Comparison of ENCODE assay signal across 8 mouse cellular contexts in the genomic region with DNA sequence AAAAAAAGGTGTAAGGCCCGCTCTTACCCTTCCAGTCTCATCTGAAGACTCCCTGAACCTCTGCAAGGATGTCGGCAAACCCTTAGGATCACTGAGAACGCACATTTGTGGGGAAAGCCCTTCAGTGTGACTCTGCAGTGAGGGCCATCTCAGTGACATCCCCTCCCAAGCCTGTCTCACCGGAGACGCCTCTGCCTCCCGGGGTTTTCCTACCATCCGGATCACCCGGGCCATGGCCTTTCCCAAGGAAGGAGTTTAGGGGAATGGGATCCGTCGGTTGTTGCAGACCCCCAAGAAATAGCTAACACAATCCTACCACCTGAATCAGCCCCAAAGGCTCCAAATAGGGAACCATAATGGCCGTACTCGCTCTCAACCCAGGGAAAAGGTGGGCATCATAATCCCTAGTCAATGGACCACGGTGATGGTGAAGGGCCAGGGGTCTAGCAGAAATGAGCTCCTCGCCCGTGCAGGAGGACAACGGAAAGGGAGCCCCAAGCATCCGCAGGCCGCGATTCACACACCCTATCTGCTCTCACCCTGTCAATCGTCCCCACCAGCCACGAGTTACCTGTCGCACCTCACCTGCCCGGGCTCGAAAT. TPM values are rescaled to one million over a fixed set of nuclear protein-coding genes. Genes with fewer than 3 reads are reported as not detected.
DNase-seq lines count a peak whose midpoint lies in the region; ATAC-seq and TF ChIP-seq lines count a peak whose summit lies in the region.

No protein-coding gene starts in this region.

- H3K9ac ChIP-seq in CH12.LX (ENCODE audit: insufficient read depth, low read depth) = peak overlapping the region; percentile 77
- H3K9ac ChIP-seq in hindbrain, embryonic 14.5 days = peak overlapping the region; percentile 95
- H3K9ac ChIP-seq in liver, postnatal 0 days (replicated peaks) = peak overlapping the region; percentile 98
- H3K9ac ChIP-seq in stomach, embryonic 15.5 days = peak overlapping the region; percentile 92

- H3K9me3 ChIP-seq in CH12.LX (replicated peaks; ENCODE audit: low read length) = no peaks in the 10 kb centered on the region
- no peaks in the 10 kb centered on the region for H3K9me3 ChIP-seq in embryonic facial prominence, embryonic 10.5 days
- no peaks in the 10 kb centered on the region for H3K9me3 ChIP-seq in hindbrain, embryonic 14.5 days (ENCODE audit: control insufficient read depth, low read length)
- no peaks in the 10 kb centered on the region for H3K9me3 ChIP-seq in liver, postnatal 0 days (ENCODE audit: low read length)
- no peaks in the 10 kb centered on the region for H3K9me3 ChIP-seq in stomach, embryonic 15.5 days

- peak; percentile 67; the same call in 1 of the 2 replicates for ATAC-seq in hindbrain, embryonic 14.5 days (ENCODE audit: low FRiP score)
- no peak for ATAC-seq in liver, postnatal 0 days
- ATAC-seq in stomach, embryonic 15.5 days (ENCODE audit: insufficient read depth, low FRiP score, low read depth) = no peak

- dilution Hi-C loops in CH12.LX (cut with MboI; ENCODE audit: extremely low pct_ligation_motif_present, extremely low pct_unique_long_range_greater_than_20kb, low sequenced_read_pairs) = no loop called here

- H3K4me1 ChIP-seq in CH12.LX (ENCODE audit: control insufficient read depth in 1 of 2, insufficient read depth in 2 of 2) = peaks cover 0 to 40% of the 10 kb centered on the region in 2 experiments; a peak in 2 of 4 replicates
- H3K4me1 ChIP-seq in embryonic facial prominence, embryonic 10.5 days = peaks cover 19% of the 10 kb centered on the region
- H3K4me1 ChIP-seq in hindbrain, embryonic 14.5 days (replicated peaks; ENCODE audit: control insufficient read depth, insufficient read depth, low read length) = peaks cover 23% of the 10 kb centered on the region
- peaks cover 25% of the 10 kb centered on the region for H3K4me1 ChIP-seq in liver, postnatal 0 days (ENCODE audit: insufficient read depth)
- 0 out of 2 replicates have a peak, but pooled peaks cover 4% of the 10 kb centered on the region for H3K4me1 ChIP-seq in stomach, embryonic 15.5 days

- in situ Hi-C loops in CH12.LX (cut with MboI; ENCODE audit: low pct_ligation_motif_present, low pct_unique_long_range_greater_than_20kb, low sequenced_read_pairs) = no loop called here

- TF ChIP-seq EP300 in CH12.LX (IDR thresholded peaks at IDR 0.05; ENCODE audit: low read length) = no peak
- TF ChIP-seq EP300 in liver, postnatal 0 days (IDR thresholded peaks at IDR 0.05; ENCODE audit: low read depth) = no peak

- H3K4me2 ChIP-seq in CH12.LX (ENCODE audit: insufficient read depth, low read depth, poor library complexity, severe bottlenecking) = peak overlapping the region; percentile 79
- peak overlapping the region; percentile 91 for H3K4me2 ChIP-seq in hindbrain, embryonic 14.5 days (replicated peaks)
- H3K4me2 ChIP-seq in liver, postnatal 0 days (ENCODE audit: low read depth, low read length) = peak overlapping the region; percentile 96
- peak overlapping the region; percentile 75 for H3K4me2 ChIP-seq in stomach, embryonic 15.5 days

- H3K4me3 ChIP-seq in CH12.LX (replicated peaks in 1 of 3; ENCODE audit: low read depth in 2 of 3, low read length in 2 of 3, poor library complexity in 1 of 3) = peak overlapping the region; percentile 67 to 92 (median 79)
- peak overlapping the region; percentile 98 for H3K4me3 ChIP-seq in embryonic facial prominence, embryonic 10.5 days
- H3K4me3 ChIP-seq in hindbrain, embryonic 14.5 days (replicated peaks; ENCODE audit: low read length) = peak overlapping the region; percentile 82
- peak overlapping the region; percentile 89 for H3K4me3 ChIP-seq in liver, postnatal 0 days (ENCODE audit: low read depth, low read length)
- peak overlapping the region; percentile 96 for H3K4me3 ChIP-seq in stomach, embryonic 15.5 days (replicated peaks)

- TF ChIP-seq CTCF in CH12.LX (conservative IDR thresholded peaks at IDR 0.05 in 1 of 2, IDR thresholded peaks at IDR 0.05 in 1 of 2; ENCODE audit: low read depth in 2 of 2, low read length in 2 of 2) = no peak
- TF ChIP-seq CTCF in liver, postnatal 0 days (IDR thresholded peaks at IDR 0.05; ENCODE audit: low read depth) = no peak

- intact Hi-C loops in gastrocnemius, postnatal 14 days (cut with DNase I; ENCODE audit: low total_unique reads) = no loop called here

- peaks cover 0 to 9% of the 10 kb centered on the region in 2 experiments for H3K36me3 ChIP-seq in CH12.LX (replicated peaks in 1 of 2; ENCODE audit: control insufficient read depth in 1 of 2, insufficient read depth in 1 of 2, low read length in 1 of 2)
- no peaks in the 10 kb centered on the region for H3K36me3 ChIP-seq in embryonic facial prominence, embryonic 10.5 days (replicated peaks)
- H3K36me3 ChIP-seq in hindbrain, embryonic 14.5 days (replicated peaks; ENCODE audit: control insufficient read depth, insufficient read depth) = no peaks in the 10 kb centered on the region
- H3K36me3 ChIP-seq in liver, postnatal 0 days (replicated peaks; ENCODE audit: insufficient read depth, low read length) = no peaks in the 10 kb centered on the region
- no peaks in the 10 kb centered on the region for H3K36me3 ChIP-seq in stomach, embryonic 15.5 days

- no peaks in the 10 kb centered on the region for H3K27me3 ChIP-seq in CH12.LX (replicated peaks)
- H3K27me3 ChIP-seq in embryonic facial prominence, embryonic 10.5 days (replicated peaks; ENCODE audit: low read depth, poor library complexity, severe bottlenecking) = no peaks in the 10 kb centered on the region
- H3K27me3 ChIP-seq in hindbrain, embryonic 14.5 days (ENCODE audit: control insufficient read depth, insufficient read depth, low read length) = no peaks in the 10 kb centered on the region
- H3K27me3 ChIP-seq in liver, postnatal 0 days (ENCODE audit: insufficient read depth, low read length) = no peaks in the 10 kb centered on the region
- no peaks in the 10 kb centered on the region for H3K27me3 ChIP-seq in stomach, embryonic 15.5 days (replicated peaks)

- TF ChIP-seq POLR2A in CH12.LX (IDR thresholded peaks at IDR 0.05; ENCODE audit: low read depth, low read length) = no peak

- WGBS in embryonic facial prominence, embryonic 10.5 days = 2% methylated on average over 24 of the region's 24 CpGs
- WGBS in hindbrain, embryonic 14.5 days = 1% methylated on average over 24 of the region's 24 CpGs
- WGBS in liver, postnatal 0 days (ENCODE audit: insufficient replicate concordance) = 1% methylated on average over 24 of the region's 24 CpGs
- WGBS in stomach, embryonic 15.5 days = 1% methylated on average over 24 of the region's 24 CpGs

- peaks cover 36% of the 10 kb centered on the region for H3K79me2 ChIP-seq in CH12.LX (replicated peaks; ENCODE audit: control insufficient read depth, extremely low read depth, insufficient read depth, poor library complexity, severe bottlenecking)

- peak; percentile 8 for DNase-seq in gastrocnemius, postnatal 14 days
- no peak for DNase-seq in gastrocnemius, postnatal 4 days (ENCODE audit: low spot score in 2 of 2)
- DNase-seq in CH12.LX (ENCODE audit: extremely low read depth) = peak; percentile 31
- DNase-seq in embryonic facial prominence, embryonic 10.5 days (ENCODE audit: low spot score) = no peak
- no peak for DNase-seq in hindbrain, embryonic 14.5 days (ENCODE audit: low spot score)
- peak; percentile 26 for DNase-seq in liver, postnatal 0 days
- no peak for DNase-seq in cerebellum, adult 11 months

- TF ChIP-seq RAD21 in CH12.LX (IDR thresholded peaks at IDR 0.05; ENCODE audit: low read depth, low read length) = no peak

- peak overlapping the region; percentile 9 for H3K27ac ChIP-seq in CH12.LX (ENCODE audit: insufficient read depth, low read depth)
- peak overlapping the region; percentile 98 for H3K27ac ChIP-seq in embryonic facial prominence, embryonic 10.5 days (replicated peaks)
- H3K27ac ChIP-seq in hindbrain, embryonic 14.5 days = peak overlapping the region; percentile 98
- peak overlapping the region; percentile 99 for H3K27ac ChIP-seq in liver, postnatal 0 days (ENCODE audit: low read depth)
- peak overlapping the region; percentile 99 for H3K27ac ChIP-seq in stomach, embryonic 15.5 days

TF ChIP-seq in CH12.LX, 34 proteins besides CTCF, POLR2A, EP300 and RAD21 (continues in another document):
- no peak for TF ChIP-seq NRF1 (IDR thresholded peaks at IDR 0.05; ENCODE audit: low read depth, low read length)
- no peak for TF ChIP-seq PAX5 (IDR thresholded peaks at IDR 0.05; ENCODE audit: low read length)

RNA-seq across cellular contexts. Expression of a gene that starts 1.0 kb away (rescaled TPM):
- 10 to 100 TPM; 27.0 to 31.6 TPM for total RNA-seq in gastrocnemius, postnatal 14 days (2021)
- 10 to 100 TPM; 46.1 to 56.8 TPM for total RNA-seq in gastrocnemius, postnatal 4 days (2021)
- total RNA-seq in CH12.LX (2012; rRNA removed) = 72.4 and 78.5 TPM in 2 replicates
- 104 and 113 TPM in 2 replicates for total RNA-seq in CH12.LX (2014; rRNA removed)
- 71.2 and 75.0 TPM in 2 replicates for polyA plus RNA-seq in CH12.LX (2012; ENCODE audit: insufficient read length, low read depth)
- polyA plus RNA-seq in embryonic facial prominence, embryonic 10.5 days (2016; fragmentation: Nextera tagmentation; extraction: Ambion mirVana) = 40.5 and 42.8 TPM in 2 replicates
- 169 and 200 TPM in 2 replicates for polyA plus RNA-seq in hindbrain, embryonic 14.5 days (2014; fragmentation: Nextera tagmentation; extraction: Ambion mirVana)
- polyA plus RNA-seq in liver, postnatal 0 days (2015; fragmentation: Nextera tagmentation; extraction: Ambion mirVana) = 21.1 and 22.6 TPM in 2 replicates
- polyA plus RNA-seq in stomach, embryonic 15.5 days (2015; fragmentation: Nextera tagmentation; extraction: Ambion mirVana) = 49.4 and 51.8 TPM in 2 replicates

RNA-seq across cellular contexts. Expression of a gene that starts 1.2 kb away (rescaled TPM):
- 100 to 1,000 TPM; 175 to 187 TPM for total RNA-seq in gastrocnemius, postnatal 14 days (2021)
- total RNA-seq in gastrocnemius, postnatal 4 days (2021) = 100 to 1,000 TPM; 214 to 254 TPM
- 40.1 and 57.5 TPM in 2 replicates for total RNA-seq in CH12.LX (2012; rRNA removed)
- 121 and 122 TPM in 2 replicates for total RNA-seq in CH12.LX (2014; rRNA removed)
- polyA plus RNA-seq in CH12.LX (2012; ENCODE audit: insufficient read length, low read depth) = 186 and 200 TPM in 2 replicates
- polyA plus RNA-seq in embryonic facial prominence, embryonic 10.5 days (2016; fragmentation: Nextera tagmentation; extraction: Ambion mirVana) = 133 and 135 TPM in 2 replicates
- 41.0 and 46.7 TPM in 2 replicates for polyA plus RNA-seq in hindbrain, embryonic 14.5 days (2014; fragmentation: Nextera tagmentation; extraction: Ambion mirVana)
- 39.7 and 46.5 TPM in 2 replicates for polyA plus RNA-seq in liver, postnatal 0 days (2015; fragmentation: Nextera tagmentation; extraction: Ambion mirVana)
- polyA plus RNA-seq in stomach, embryonic 15.5 days (2015; fragmentation: Nextera tagmentation; extraction: Ambion mirVana) = 110 and 112 TPM in 2 replicates

RNA-seq across cellular contexts. Expression of a gene that starts 34.6 kb away (rescaled TPM):
- total RNA-seq in gastrocnemius, postnatal 14 days (2021) = 10 to 100 TPM; 27.7 to 34.3 TPM
- total RNA-seq in gastrocnemius, postnatal 4 days (2021) = 10 to 100 TPM; 37.3 to 41.9 TPM
- total RNA-seq in CH12.LX (2012; rRNA removed) (4.8 and 5.2 TPM in 2 replicates), CH12.LX (2014; rRNA removed) (3.6 and 4.0 TPM in 2 replicates)
- polyA plus RNA-seq in CH12.LX (2012; ENCODE audit: insufficient read length, low read depth) = 5.0 and 8.5 TPM in 2 replicates
- polyA plus RNA-seq in embryonic facial prominence, embryonic 10.5 days (2016; fragmentation: Nextera tagmentation; extraction: Ambion mirVana) = 2.6 TPM in 2 replicates
- 4.4 and 4.7 TPM in 2 replicates for polyA plus RNA-seq in hindbrain, embryonic 14.5 days (2014; fragmentation: Nextera tagmentation; extraction: Ambion mirVana)
- polyA plus RNA-seq in liver, postnatal 0 days (2015; fragmentation: Nextera tagmentation; extraction: Ambion mirVana) = 1.2 and 1.9 TPM in 2 replicates
- polyA plus RNA-seq in stomach, embryonic 15.5 days (2015; fragmentation: Nextera tagmentation; extraction: Ambion mirVana) = 3.3 and 3.4 TPM in 2 replicates

Comparison
In these comparisons a context has a peak if more than half of its experiments do, and no peak if none do; other contexts are left out.
1. DNase-seq: peak in gastrocnemius, postnatal 14 days (single experiment), CH12.LX (single experiment) and liver, postnatal 0 days (single experiment); none in gastrocnemius, postnatal 4 days (0 of 2), embryonic facial prominence, embryonic 10.5 days (single experiment), hindbrain, embryonic 14.5 days (single experiment) and cerebellum, adult 11 months (single experiment).
2. H3K27ac ChIP-seq: peak in every context shown above with its lines; median percentile 99 in liver, postnatal 0 days; 99 in stomach, embryonic 15.5 days; 98 in embryonic facial prominence, embryonic 10.5 days; 98 in hindbrain, embryonic 14.5 days; 9 in CH12.LX.
3. Peak in every context shown above with its lines, with median percentiles within 50 percentile points of each other: H3K4me2 ChIP-seq, H3K4me3 ChIP-seq and H3K9ac ChIP-seq.